Mouse (Mus musculus): ENCODE measurements around the gene Cabp2. TPM values are rescaled to one million over a fixed set of nuclear protein-coding genes. Genes with fewer than 3 reads are reported as not detected.

Cabp2 gene
- polyA plus RNA-seq, 1 experiment from 2014 or later, result not detected

- H3K4me3 ChIP-seq (ENCODE audit: low read length), result no peak overlapping the region
- no peak overlapping the region for H3K27ac ChIP-seq (ENCODE audit: low read depth, low read length)
- H3K9ac ChIP-seq (ENCODE audit: low read depth, low read length), result no peak overlapping the region
- 86% methylated on average over 5 of the region's 5 CpGs for WGBS
- no peaks in the 10 kb centered on the region for H3K9me3 ChIP-seq (ENCODE audit: control insufficient read depth, low read length)
- H3K27me3 ChIP-seq (replicated peaks; ENCODE audit: control insufficient read depth, insufficient read depth, low read length), result no peaks in the 10 kb centered on the region
- H3K4me2 ChIP-seq (ENCODE audit: low read length), result no peak overlapping the region
- no peak for ATAC-seq
- H3K4me1 ChIP-seq (ENCODE audit: control insufficient read depth, insufficient read depth, low read depth, low read length), result no peaks in the 10 kb centered on the region
- H3K36me3 ChIP-seq (ENCODE audit: control insufficient read depth, insufficient read depth, low read length), result no peaks in the 10 kb centered on the region
Observed at GRCm38 (mm10) chr19:4054613-4055012, 26.8 kb upstream of the Cabp2 start.

GRCm38 (mm10) chr19:4055216-4055946 lies 26.0 kb upstream of the Cabp2 start:
- no peak overlapping the region for H3K4me3 ChIP-seq (ENCODE audit: low read length)
- H3K4me1 ChIP-seq (ENCODE audit: control insufficient read depth, insufficient read depth, low read depth, low read length), result no peaks in the 10 kb centered on the region
- no peaks in the 10 kb centered on the region for H3K27me3 ChIP-seq (replicated peaks; ENCODE audit: control insufficient read depth, insufficient read depth, low read length)
- H3K36me3 ChIP-seq (ENCODE audit: control insufficient read depth, insufficient read depth, low read length), result no peaks in the 10 kb centered on the region
- H3K9me3 ChIP-seq (ENCODE audit: control insufficient read depth, low read length), result no peaks in the 10 kb centered on the region
- no peak overlapping the region for H3K4me2 ChIP-seq (ENCODE audit: low read length)
- H3K27ac ChIP-seq (ENCODE audit: low read depth, low read length), result no peak overlapping the region
- no peak for ATAC-seq
- 73% methylated on average over 8 of the region's 8 CpGs for WGBS
- no peak overlapping the region for H3K9ac ChIP-seq (ENCODE audit: low read depth, low read length)

DNA sequence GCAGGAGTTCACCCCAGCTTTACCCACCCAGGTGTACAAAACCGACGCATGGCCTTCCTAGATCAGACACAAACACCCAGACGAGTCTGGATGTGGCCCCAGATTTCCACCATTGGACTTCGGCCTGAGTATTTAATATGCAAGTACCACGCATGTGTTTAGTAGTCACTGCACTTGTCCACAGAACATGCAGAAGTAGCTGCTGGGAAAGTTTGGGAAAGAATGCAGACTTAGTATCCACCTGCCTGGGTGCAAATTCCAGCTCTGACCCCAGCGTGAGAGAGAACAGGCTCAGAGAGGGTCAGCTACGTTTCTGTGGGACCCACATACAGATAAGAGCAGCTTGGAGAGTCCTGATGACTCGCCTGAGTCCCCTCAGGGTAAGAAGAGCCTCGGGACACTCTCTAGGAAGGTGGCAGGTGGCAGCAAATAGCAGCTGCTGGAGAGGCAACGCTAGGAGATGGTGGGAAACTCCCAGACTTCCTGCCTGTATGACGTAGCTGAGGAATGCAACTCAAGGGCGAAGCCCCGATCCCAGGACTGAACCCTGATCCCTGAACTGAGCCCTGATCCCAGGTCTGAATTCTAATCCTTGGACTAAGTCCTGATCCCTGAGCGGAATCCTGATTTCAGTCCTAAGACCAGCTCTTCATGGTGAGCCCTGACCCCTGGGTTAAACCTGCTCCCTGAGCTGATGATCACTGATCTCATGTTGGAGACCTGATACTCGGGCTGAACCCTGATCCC lies 25.3 kb upstream of the Cabp2 start:
- 62% methylated on average over 15 of the region's 15 CpGs for WGBS
- no peak overlapping the region for H3K4me2 ChIP-seq (ENCODE audit: low read length)
- no peaks in the 10 kb centered on the region for H3K9me3 ChIP-seq (ENCODE audit: control insufficient read depth, low read length)
- H3K4me1 ChIP-seq (ENCODE audit: control insufficient read depth, insufficient read depth, low read depth, low read length), result no peaks in the 10 kb centered on the region
- H3K9ac ChIP-seq (ENCODE audit: low read depth, low read length), result no peak overlapping the region
- no peak overlapping the region for H3K27ac ChIP-seq (ENCODE audit: low read depth, low read length)
- no peak for ATAC-seq
- no peaks in the 10 kb centered on the region for H3K27me3 ChIP-seq (replicated peaks; ENCODE audit: control insufficient read depth, insufficient read depth, low read length)
- H3K4me3 ChIP-seq (ENCODE audit: low read length), result no peak overlapping the region
- no peaks in the 10 kb centered on the region for H3K36me3 ChIP-seq (ENCODE audit: control insufficient read depth, insufficient read depth, low read length)

- Histone ChIP-seq H3K27ac (ENCODE audit: low read depth, low read length) (no peak overlapping the region), H3K4me1 (ENCODE audit: control insufficient read depth, insufficient read depth, low read depth, low read length) (no peaks in the 10 kb centered on the region), H3K9ac (ENCODE audit: low read depth, low read length) (no peak overlapping the region), H3K9me3 (ENCODE audit: control insufficient read depth, low read length) (no peaks in the 10 kb centered on the region), H3K27me3 (replicated peaks; ENCODE audit: control insufficient read depth, insufficient read depth, low read length) (no peaks in the 10 kb centered on the region), H3K36me3 (ENCODE audit: control insufficient read depth, insufficient read depth, low read length) (no peaks in the 10 kb centered on the region), H3K4me2 (ENCODE audit: low read length) (no peak overlapping the region), H3K4me3 (ENCODE audit: low read length) (no peak overlapping the region)
- ATAC-seq, result no peak
- 37% methylated on average over 4 of the region's 4 CpGs for WGBS
Observed at GRCm38 (mm10) chr19:4056727-4057126, 24.7 kb upstream of the Cabp2 start.

GRCm38 (mm10) chr19:4057389-4057788 lies 24.0 kb upstream of the Cabp2 start:
- Histone ChIP-seq H3K36me3 (ENCODE audit: control insufficient read depth, insufficient read depth, low read length) (no peaks in the 10 kb centered on the region), H3K4me2 (ENCODE audit: low read length) (no peak overlapping the region), H3K9me3 (ENCODE audit: control insufficient read depth, low read length) (no peaks in the 10 kb centered on the region), H3K27ac (ENCODE audit: low read depth, low read length) (no peak overlapping the region), H3K27me3 (replicated peaks; ENCODE audit: control insufficient read depth, insufficient read depth, low read length) (no peaks in the 10 kb centered on the region), H3K9ac (ENCODE audit: low read depth, low read length) (no peak overlapping the region), H3K4me3 (ENCODE audit: low read length) (no peak overlapping the region), H3K4me1 (ENCODE audit: control insufficient read depth, insufficient read depth, low read depth, low read length) (no peaks in the 10 kb centered on the region)
- WGBS, result 81% methylated on average over 13 of the region's 13 CpGs
- ATAC-seq, result no peak

DNA sequence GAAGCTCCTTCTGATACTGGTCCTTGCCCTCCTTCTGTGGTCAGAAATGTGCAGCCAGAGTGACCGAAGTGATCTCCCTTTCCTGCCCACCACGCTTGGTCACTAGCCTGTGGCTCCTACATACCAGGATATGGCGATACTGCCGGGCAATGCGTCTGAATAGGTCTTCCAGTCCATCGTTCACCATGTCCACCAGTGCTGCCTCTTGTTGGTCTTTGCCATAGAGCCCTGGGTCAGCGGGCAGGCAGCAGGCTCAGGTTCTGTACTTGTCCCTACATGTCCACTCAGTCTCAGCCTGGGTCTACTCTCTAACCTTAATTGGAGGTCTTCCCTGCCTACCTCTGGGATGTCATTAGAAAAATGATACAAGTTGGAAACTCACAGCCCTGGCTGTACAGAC lies 23.4 kb upstream of the Cabp2 start:
- H3K36me3 ChIP-seq (ENCODE audit: control insufficient read depth, insufficient read depth, low read length), result no peaks in the 10 kb centered on the region
- H3K27ac ChIP-seq (ENCODE audit: low read depth, low read length), result no peak overlapping the region
- H3K9ac ChIP-seq (ENCODE audit: low read depth, low read length), result no peak overlapping the region
- no peaks in the 10 kb centered on the region for H3K4me1 ChIP-seq (ENCODE audit: control insufficient read depth, insufficient read depth, low read depth, low read length)
- no peaks in the 10 kb centered on the region for H3K27me3 ChIP-seq (replicated peaks; ENCODE audit: control insufficient read depth, insufficient read depth, low read length)
- no peak for ATAC-seq
- WGBS, result 98% methylated on average over 7 of the region's 7 CpGs
- no peaks in the 10 kb centered on the region for H3K9me3 ChIP-seq (ENCODE audit: control insufficient read depth, low read length)
- H3K4me2 ChIP-seq (ENCODE audit: low read length), result no peak overlapping the region
- H3K4me3 ChIP-seq (ENCODE audit: low read length), result no peak overlapping the region

DNA sequence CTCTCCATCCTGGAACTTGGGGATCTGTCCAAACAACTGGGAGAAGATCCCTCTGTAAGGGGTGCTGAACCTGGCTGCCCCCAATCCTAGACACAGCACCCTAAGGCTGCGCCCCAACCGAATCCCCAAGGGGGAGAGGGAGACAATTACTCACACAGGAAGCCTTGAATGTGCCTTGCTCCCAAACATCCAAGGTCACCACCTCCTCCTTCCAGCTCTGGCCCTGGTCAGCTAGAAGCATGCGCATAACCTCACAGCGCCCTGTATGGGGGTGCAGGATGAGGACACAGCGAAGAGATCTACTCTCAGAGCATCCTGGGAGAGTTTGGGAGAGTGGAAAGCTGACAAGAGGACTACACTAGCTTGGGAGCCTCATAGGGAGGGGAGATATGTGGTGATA lies 22.8 kb upstream of the Cabp2 start:
- Histone ChIP-seq H3K4me1 (ENCODE audit: control insufficient read depth, insufficient read depth, low read depth, low read length) (no peaks in the 10 kb centered on the region), H3K27me3 (replicated peaks; ENCODE audit: control insufficient read depth, insufficient read depth, low read length) (no peaks in the 10 kb centered on the region), H3K9ac (ENCODE audit: low read depth, low read length) (no peak overlapping the region), H3K4me3 (ENCODE audit: low read length) (no peak overlapping the region), H3K36me3 (ENCODE audit: control insufficient read depth, insufficient read depth, low read length) (no peaks in the 10 kb centered on the region), H3K9me3 (ENCODE audit: control insufficient read depth, low read length) (no peaks in the 10 kb centered on the region), H3K27ac (ENCODE audit: low read depth, low read length) (no peak overlapping the region), H3K4me2 (ENCODE audit: low read length) (no peak overlapping the region)
- no peak for ATAC-seq
- WGBS, result 91% methylated on average over 5 of the region's 5 CpGs

DNA sequence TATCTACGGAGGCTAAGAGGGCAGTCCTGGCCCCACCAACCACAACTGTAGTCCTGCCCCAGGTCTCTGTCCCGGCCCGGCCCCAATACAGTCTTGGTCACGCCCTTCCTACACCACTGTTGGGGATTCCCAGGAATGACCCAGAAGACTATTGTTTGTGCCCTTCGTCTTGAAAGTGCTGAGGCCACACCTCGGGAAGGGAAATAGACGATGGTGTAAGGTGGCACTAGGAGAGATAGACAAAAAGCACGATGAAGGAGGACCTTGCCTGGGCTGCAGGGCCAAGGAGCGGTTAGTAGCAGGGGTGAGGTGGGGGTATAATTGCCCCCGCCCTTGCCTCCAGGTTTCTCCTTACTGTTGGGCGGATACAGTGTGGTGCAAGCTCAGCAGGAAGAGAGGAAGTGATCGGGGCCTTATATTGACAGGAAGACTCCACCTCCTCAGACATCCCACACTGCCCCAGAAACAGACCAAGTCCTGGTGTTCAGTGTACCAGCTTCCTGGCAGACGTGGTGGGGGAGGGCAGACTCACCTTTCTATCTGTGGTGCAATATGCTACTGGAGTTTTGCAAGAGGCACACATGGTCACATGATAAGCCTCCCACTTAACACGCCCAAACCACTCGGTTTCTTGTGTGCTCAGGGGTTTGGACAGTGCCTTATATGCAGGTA lies 22.2 kb upstream of the Cabp2 start, which contains the start of gene Gstp3:
Gene Gstp3 (minus strand): TSS at position 501 of the 672 bp plus-strand sequence.
- H3K4me2 ChIP-seq (ENCODE audit: low read length), result no peak within 1 kb of the TSS
- no peak within 1 kb of the TSS for H3K4me3 ChIP-seq (ENCODE audit: low read length)
- no peak within 1 kb of the TSS for H3K9ac ChIP-seq (ENCODE audit: low read depth, low read length)
- H3K36me3 ChIP-seq (ENCODE audit: control insufficient read depth, insufficient read depth, low read length), result no peaks in the 10 kb centered on the region
- no peak for ATAC-seq
- no peak within 1 kb of the TSS for H3K27ac ChIP-seq (ENCODE audit: low read depth, low read length)
- no peaks in the 10 kb centered on the region for H3K4me1 ChIP-seq (ENCODE audit: control insufficient read depth, insufficient read depth, low read depth, low read length)
- H3K27me3 ChIP-seq (replicated peaks; ENCODE audit: control insufficient read depth, insufficient read depth, low read length), result no peaks in the 10 kb centered on the region
- H3K9me3 ChIP-seq (ENCODE audit: control insufficient read depth, low read length), result no peaks in the 10 kb centered on the region
- WGBS, result 81% methylated on average over 15 of the region's 15 CpGs
